In genomic region chr5:44050213-44050612, GRCm38 (mm10) we compare ENCODE assay signal across 29 mouse cellular contexts. TPM values are rescaled to one million over a fixed set of nuclear protein-coding genes. Genes with fewer than 3 reads are reported as not detected.
DNase-seq lines count a peak whose midpoint lies in the region; ATAC-seq and TF ChIP-seq lines count a peak whose summit lies in the region.
"Had no signal": no experiment of that assay in that cellular context is flagged by ENCODE, and none has a peak within 500 bp of the region (broad histone marks: within the 10 kb centered on the region; RNA-seq: fewer than 3 reads in every experiment).

No protein-coding gene starts in this region.

- DNase-seq in heart, adult 11 months = peak; percentile 85
- no peak for DNase-seq in heart, embryonic 10.5 days (ENCODE audit: low spot score)
- DNase-seq in lung, postnatal 36 days = no peak
- peak; percentile 94 for DNase-seq in liver, adult 2 months (ENCODE audit: extremely low read depth, low read depth, low spot score)
- peak; percentile 52 for DNase-seq in liver, postnatal 0 days
- no peak for DNase-seq in kidney, postnatal 14 days
- DNase-seq: adrenal gland, postnatal 25 days; cerebellum, adult 9-11 months; forebrain, postnatal 0 days; gastrocnemius, postnatal 14 days; heart, postnatal 36 days; kidney, postnatal 4 days; layer of hippocampus, adult 9-11 months; right cerebral cortex, adult 18-20 months; right cerebral cortex, postnatal 4 days; thymus, adult 18-20 months; thymus, postnatal 4 days had no signal

- no peak for TF ChIP-seq POLR2A in liver, adult 2 months (IDR thresholded peaks at IDR 0.05; ENCODE audit: extremely low read depth, insufficient read depth, low read length)

- no peaks in the 10 kb centered on the region for H3K36me3 ChIP-seq in heart, embryonic 10.5 days
- H3K36me3 ChIP-seq in lung, embryonic 16.5 days (ENCODE audit: control insufficient read depth, insufficient read depth, low read length) = peaks cover 2% of the 10 kb centered on the region; the same call in 1 of the 2 replicates
- H3K36me3 ChIP-seq in liver, adult 2 months (ENCODE audit: control insufficient read depth, insufficient read depth, low read length) = no peaks in the 10 kb centered on the region
- no peaks in the 10 kb centered on the region for H3K36me3 ChIP-seq in liver, postnatal 0 days (replicated peaks; ENCODE audit: insufficient read depth, low read length)
- H3K36me3 ChIP-seq in kidney, embryonic 15.5 days = peaks cover 13% of the 10 kb centered on the region; the same call in 1 of the 2 replicates
- H3K36me3 ChIP-seq: G1E; heart, embryonic 15.5 days; neural tube, embryonic 15.5 days; stomach, embryonic 15.5 days had no signal

- H3K4me2 ChIP-seq in lung, embryonic 16.5 days (ENCODE audit: low read depth, low read length) = no peak overlapping the region
- H3K4me2 ChIP-seq in liver, postnatal 0 days (ENCODE audit: low read depth, low read length) = no peak overlapping the region
- H3K4me2 ChIP-seq in kidney, embryonic 15.5 days = no peak overlapping the region
- H3K4me2 ChIP-seq: heart, embryonic 15.5 days; hindbrain, embryonic 14.5 days; limb, embryonic 13.5 days; neural tube, embryonic 15.5 days had no signal

- H3K9ac ChIP-seq in lung, embryonic 16.5 days (ENCODE audit: low read length) = no peak overlapping the region
- no peak overlapping the region for H3K9ac ChIP-seq in liver, adult 2 months (ENCODE audit: low read depth, low read length)
- H3K9ac ChIP-seq in liver, postnatal 0 days (replicated peaks) = no peak overlapping the region
- H3K9ac ChIP-seq in kidney, embryonic 15.5 days = no peak overlapping the region
- H3K9ac ChIP-seq: forebrain, postnatal 0 days; heart, embryonic 15.5 days; hindbrain, embryonic 14.5 days; limb, embryonic 13.5 days; neural tube, embryonic 15.5 days; stomach, embryonic 15.5 days had no signal

- 61% methylated on average over 8 of the region's 8 CpGs for WGBS in heart, embryonic 10.5 days
- WGBS in lung, embryonic 16.5 days = 60% methylated on average over 8 of the region's 8 CpGs
- WGBS in liver, adult 2 months = 13% methylated on average over 8 of the region's 8 CpGs
- 34% methylated on average over 8 of the region's 8 CpGs for WGBS in liver, postnatal 0 days (ENCODE audit: insufficient replicate concordance)
- WGBS in kidney, embryonic 15.5 days = 64% methylated on average over 8 of the region's 8 CpGs

- H3K4me1 ChIP-seq in heart, embryonic 10.5 days = peaks cover 11% of the 10 kb centered on the region
- H3K4me1 ChIP-seq in lung, embryonic 16.5 days (replicated peaks; ENCODE audit: control insufficient read depth, insufficient read depth, low read length) = peaks cover 10% of the 10 kb centered on the region
- peaks cover 8% of the 10 kb centered on the region for H3K4me1 ChIP-seq in liver, adult 2 months (ENCODE audit: control insufficient read depth, insufficient read depth, low read length)
- H3K4me1 ChIP-seq in liver, postnatal 0 days (ENCODE audit: insufficient read depth) = peaks cover 13% of the 10 kb centered on the region; the same call in 1 of the 2 replicates
- peaks cover 12% of the 10 kb centered on the region; the same call in 1 of the 2 replicates for H3K4me1 ChIP-seq in kidney, embryonic 15.5 days
- H3K4me1 ChIP-seq: limb, embryonic 13.5 days; neural tube, embryonic 15.5 days; stomach, embryonic 15.5 days had no signal

- no peaks in the 10 kb centered on the region for H3K9me3 ChIP-seq in heart, embryonic 10.5 days
- no peaks in the 10 kb centered on the region for H3K9me3 ChIP-seq in lung, embryonic 16.5 days (ENCODE audit: control insufficient read depth, low read length)
- H3K9me3 ChIP-seq in liver, postnatal 0 days (ENCODE audit: low read length) = no peaks in the 10 kb centered on the region
- no peaks in the 10 kb centered on the region for H3K9me3 ChIP-seq in kidney, embryonic 15.5 days (replicated peaks)
- H3K9me3 ChIP-seq: G1E; heart, embryonic 15.5 days; limb, embryonic 13.5 days; midbrain, embryonic 10.5 days; neural tube, embryonic 15.5 days; stomach, embryonic 15.5 days had no signal

- peak; percentile 18; the same call in 1 of the 2 replicates for TF ChIP-seq EP300 in liver, postnatal 0 days (IDR thresholded peaks at IDR 0.05; ENCODE audit: low read depth)

- no peaks in the 10 kb centered on the region for H3K27me3 ChIP-seq in heart, embryonic 10.5 days (ENCODE audit: insufficient read depth, poor library complexity, severe bottlenecking)
- H3K27me3 ChIP-seq in lung, embryonic 16.5 days (ENCODE audit: control insufficient read depth, insufficient read depth, low read depth, low read length) = no peaks in the 10 kb centered on the region
- no peaks in the 10 kb centered on the region for H3K27me3 ChIP-seq in liver, adult 2 months (ENCODE audit: control insufficient read depth, insufficient read depth, low read length)
- no peaks in the 10 kb centered on the region for H3K27me3 ChIP-seq in liver, postnatal 0 days (ENCODE audit: insufficient read depth, low read length)
- H3K27me3 ChIP-seq in kidney, embryonic 15.5 days = no peaks in the 10 kb centered on the region
- H3K27me3 ChIP-seq: CH12.LX; heart, embryonic 15.5 days; limb, embryonic 13.5 days; neural tube, embryonic 15.5 days; stomach, embryonic 15.5 days had no signal

- no peak overlapping the region for H3K27ac ChIP-seq in heart, embryonic 10.5 days
- peak overlapping the region; percentile 12; the same call in 1 of the 2 replicates for H3K27ac ChIP-seq in lung, embryonic 16.5 days (ENCODE audit: low read length)
- H3K27ac ChIP-seq in liver, adult 2 months (replicated peaks; ENCODE audit: insufficient read depth, low read depth, low read length) = no peak overlapping the region
- peak overlapping the region; percentile 55 for H3K27ac ChIP-seq in liver, postnatal 0 days (ENCODE audit: low read depth)
- no peak overlapping the region for H3K27ac ChIP-seq in kidney, embryonic 15.5 days
- H3K27ac ChIP-seq: heart, embryonic 15.5 days; hindbrain, embryonic 14.5 days; limb, embryonic 13.5 days; macrophage; midbrain, embryonic 10.5 days; neural tube, embryonic 15.5 days had no signal

- no peak overlapping the region for H3K4me3 ChIP-seq in heart, embryonic 10.5 days
- no peak overlapping the region for H3K4me3 ChIP-seq in lung, embryonic 16.5 days (ENCODE audit: low read length)
- H3K4me3 ChIP-seq in liver, adult 2 months (ENCODE audit: insufficient read depth, low read depth, low read length) = no peak overlapping the region
- no peak overlapping the region for H3K4me3 ChIP-seq in liver, postnatal 0 days (ENCODE audit: low read depth, low read length)
- no peak overlapping the region for H3K4me3 ChIP-seq in kidney, embryonic 15.5 days (replicated peaks)
- H3K4me3 ChIP-seq: heart, embryonic 15.5 days; limb, embryonic 13.5 days; midbrain, embryonic 10.5 days; neural tube, embryonic 15.5 days; stomach, embryonic 15.5 days had no signal

- no peaks in the 10 kb centered on the region for H3K79me2 ChIP-seq in liver, adult 2 months (ENCODE audit: control insufficient read depth, insufficient read depth, low read length)

- TF ChIP-seq CTCF in liver, adult 2 months (IDR thresholded peaks at IDR 0.05; ENCODE audit: low read depth, low read length) = no peak
- no peak for TF ChIP-seq CTCF in liver, postnatal 0 days (IDR thresholded peaks at IDR 0.05; ENCODE audit: low read depth)

- no peak for ATAC-seq in lung, embryonic 16.5 days (ENCODE audit: low read depth)
- peak; percentile 90 for ATAC-seq in liver, postnatal 0 days
- no peak for ATAC-seq in kidney, embryonic 15.5 days (replicated peaks; ENCODE audit: low FRiP score)
- ATAC-seq: forebrain, postnatal 0 days; inflammation-experienced regulatory T-cells, adult 6 months had no signal

RNA-seq across cellular contexts. Expression of gene Prom1, which starts 51.6 kb away (rescaled TPM):
- polyA plus RNA-seq in heart, embryonic 10.5 days (2016; fragmentation: Nextera tagmentation; extraction: Ambion mirVana) = 18.6 and 32.5 TPM in 2 replicates
- 41.4 and 43.7 TPM in 2 replicates for polyA plus RNA-seq in lung, embryonic 16.5 days (2015; fragmentation: Nextera tagmentation; extraction: Ambion mirVana)
- 13.5 and 18.3 TPM in 2 replicates for total RNA-seq in liver, adult 2 months (2014; rRNA removed)
- 1.8 and 3.5 TPM in 2 replicates for polyA plus RNA-seq in liver, adult 2 months (2012; rRNA removed)
- 9.4 and 9.7 TPM in 2 replicates for polyA plus RNA-seq in liver, postnatal 0 days (2015; fragmentation: Nextera tagmentation; extraction: Ambion mirVana)
- 78.1 and 79.1 TPM in 2 replicates for polyA plus RNA-seq in kidney, embryonic 15.5 days (2015; fragmentation: Nextera tagmentation; extraction: Ambion mirVana)
- polyA plus RNA-seq: G1E had no signal

Comparison
In these comparisons a context has a peak if more than half of its experiments do, and no peak if none do; other contexts are left out.
1. DNase-seq: peak in heart, adult 11 months (single experiment), liver, adult 2 months (single experiment) and liver, postnatal 0 days (single experiment); none in heart, embryonic 10.5 days (single experiment), lung, postnatal 36 days (single experiment) and kidney, postnatal 14 days (single experiment).
2. H3K27ac ChIP-seq: peak in lung, embryonic 16.5 days (single experiment) and liver, postnatal 0 days (single experiment); none in heart, embryonic 10.5 days (single experiment), liver, adult 2 months (single experiment) and kidney, embryonic 15.5 days (single experiment).